Mouse (Mus musculus) midbrain, embryonic 16.5 days (tissue): ENCODE results near the gene Shroom4. TPM values are rescaled to one million over a fixed set of nuclear protein-coding genes. Genes with fewer than 3 reads are reported as not detected.

Source experiments
- ATAC-seq: fragments of 200-750 bp; cut with Nextera tagmentation; 2 replicates; pipeline ENCODE4 v1.8.0; 2017; ENCODE audit warnings: moderate TSS enrichment
- H3K27ac ChIP-seq: fragments of 300-500 bp; sonication (generic); 2 replicates; pipeline ENCODE4 v1.5.1; 2014; ENCODE audit warnings: mild to moderate bottlenecking, low read length, mixed read lengths
- H3K27me3 ChIP-seq: fragments of 300-500 bp; sonication (generic); 2 replicates; pipeline ENCODE4 v1.6.1; 2014; ENCODE audit warnings: low read depth, low read length, mixed read lengths; ENCODE audit not compliant: control insufficient read depth, insufficient read depth
- H3K36me3 ChIP-seq: fragments of 300-500 bp; sonication (generic); 2 replicates; pipeline ENCODE4 v1.6.1; 2014; ENCODE audit warnings: mild to moderate bottlenecking, low read length, moderate library complexity, mixed read lengths; ENCODE audit not compliant: control insufficient read depth, insufficient read depth
- H3K4me1 ChIP-seq: fragments of 300-500 bp; sonication (generic); 2 replicates; pipeline ENCODE4 v1.6.1; 2014; ENCODE audit warnings: mild to moderate bottlenecking, low read length, mixed read lengths; ENCODE audit not compliant: control insufficient read depth, insufficient read depth
- H3K4me2 ChIP-seq: fragments of 300-500 bp; sonication (generic); 2 replicates; pipeline ENCODE4 v1.6.1; 2014; ENCODE audit warnings: mild to moderate bottlenecking, low read length, mixed read lengths
- H3K4me3 ChIP-seq: fragments of 300-500 bp; sonication (generic); 2 replicates; pipeline ENCODE4 v1.5.1; 2014; ENCODE audit warnings: low read depth, mild to moderate bottlenecking, low read length, moderate library complexity, mixed read lengths
- H3K9ac ChIP-seq: fragments of 300-500 bp; sonication (generic); 2 replicates; pipeline ENCODE4 v1.6.1; 2014; ENCODE audit warnings: low read depth, low read length, mixed read lengths
- H3K9me3 ChIP-seq: fragments of 300-500 bp; sonication (generic); replicated peaks from 2 replicates; pipeline ENCODE4 v1.6.1; 2014; ENCODE audit warnings: mild to moderate bottlenecking, low read length, mixed read lengths; ENCODE audit not compliant: control insufficient read depth, poor library complexity, severe bottlenecking
- WGBS: fragments of 180-500 bp; shearing (Covaris S2); extraction: QIAGEN DNeasy Blood & Tissue Kit; methylation state at CpG from one replicate; pipeline ENCODE4 v1.1.7; 2014; 5-methylcytosine and 5-hydroxymethylcytosine counted together
- polyA plus RNA-seq: library from polyadenylated mRNA; unstranded; fragments of >200 nt; fragmentation: Nextera tagmentation; extraction: Ambion mirVana; gene quantifications from 2 replicates; pipeline ENCODE4 v1.2.1, GENCODE M21; 2015

Gene Shroom4
- polyA plus RNA-seq, result 1.1 and 1.6 TPM in 2 replicates

DNA sequence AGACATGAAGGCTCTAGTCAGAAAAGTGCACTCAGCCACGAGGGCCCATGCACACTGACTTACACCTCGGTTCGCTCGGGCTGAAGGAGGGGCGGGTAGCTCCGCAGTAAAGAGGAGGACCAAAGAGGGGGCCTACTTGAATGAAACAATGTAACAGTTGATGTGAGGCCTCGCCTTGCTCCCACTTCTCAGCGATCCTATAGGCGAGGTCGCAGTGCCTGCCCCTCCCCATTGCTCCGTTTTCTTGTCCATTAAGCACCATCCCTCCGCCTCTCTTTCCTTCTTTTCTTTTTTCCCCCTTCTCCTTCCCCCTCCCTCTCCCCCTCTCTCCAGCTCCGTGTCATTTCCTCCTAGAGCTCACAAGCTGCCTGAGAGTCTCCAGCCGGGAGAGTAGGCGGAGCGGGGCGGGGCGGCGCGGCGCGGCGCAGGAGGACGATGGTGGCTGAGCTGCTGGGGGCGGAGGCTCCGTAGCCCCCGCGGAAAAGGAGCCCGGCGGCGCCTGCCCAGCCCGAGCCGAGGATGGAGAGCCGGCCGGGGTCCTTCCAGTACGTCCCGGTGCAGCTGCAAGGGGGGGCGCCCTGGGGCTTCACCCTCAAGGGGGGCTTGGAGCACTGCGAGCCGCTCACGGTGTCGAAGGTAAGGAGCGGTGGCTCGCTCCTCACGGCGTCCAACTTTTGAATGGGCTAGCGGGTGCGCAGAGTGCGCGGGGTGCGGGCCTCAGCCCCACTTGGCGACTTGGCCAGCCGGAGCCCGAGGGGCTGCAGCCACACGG, at the start of gene Shroom4:
Shroom4 (plus strand) TSS at position 229 of the 772 bp plus-strand sequence.
- 20% methylated on average over 23 of the region's 55 CpGs for WGBS
- Histone ChIP-seq H3K4me2 (peak within 1 kb of the TSS; percentile 72), H3K27me3 (no peaks in the 10 kb centered on the region), H3K9ac (peak within 1 kb of the TSS; percentile 66), H3K9me3 (no peaks in the 10 kb centered on the region), H3K27ac (peak within 1 kb of the TSS; percentile 33; the same call in 1 of the 2 replicates), H3K4me1 (0 out of 2 replicates have a peak, but pooled peaks cover 6% of the 10 kb centered on the region), H3K36me3 (no peaks in the 10 kb centered on the region), H3K4me3 (peak within 1 kb of the TSS; percentile 59)
- peak; percentile 96 for ATAC-seq

DNA sequence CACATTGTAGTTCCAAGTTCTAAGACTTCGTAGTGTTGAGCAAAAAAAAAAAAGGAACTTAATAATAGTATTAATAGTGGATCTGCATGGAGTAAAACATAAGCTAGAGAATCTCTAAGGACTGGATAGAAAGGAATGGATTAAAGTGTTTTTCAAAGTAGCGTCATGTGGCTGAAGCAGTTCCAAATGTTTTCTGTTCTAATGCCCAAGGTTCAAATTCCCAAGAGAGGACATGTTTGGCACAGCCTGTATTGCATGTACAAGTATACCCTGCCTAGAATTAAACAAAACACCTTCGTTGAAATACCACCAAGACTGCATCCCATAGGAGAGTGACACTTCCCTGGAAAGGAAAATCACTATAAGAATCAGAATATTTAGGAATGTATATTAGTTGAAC, 42.8 kb upstream of the Shroom4 start:
- Histone ChIP-seq H3K9me3 (no peaks in the 10 kb centered on the region), H3K4me3 (no peak overlapping the region), H3K27ac (no peak overlapping the region), H3K4me1 (no peaks in the 10 kb centered on the region), H3K36me3 (no peaks in the 10 kb centered on the region), H3K9ac (no peak overlapping the region), H3K27me3 (no peaks in the 10 kb centered on the region), H3K4me2 (no peak overlapping the region)
- no peak for ATAC-seq
- WGBS, result 65% methylated on average over 3 of the region's 3 CpGs

DNA sequence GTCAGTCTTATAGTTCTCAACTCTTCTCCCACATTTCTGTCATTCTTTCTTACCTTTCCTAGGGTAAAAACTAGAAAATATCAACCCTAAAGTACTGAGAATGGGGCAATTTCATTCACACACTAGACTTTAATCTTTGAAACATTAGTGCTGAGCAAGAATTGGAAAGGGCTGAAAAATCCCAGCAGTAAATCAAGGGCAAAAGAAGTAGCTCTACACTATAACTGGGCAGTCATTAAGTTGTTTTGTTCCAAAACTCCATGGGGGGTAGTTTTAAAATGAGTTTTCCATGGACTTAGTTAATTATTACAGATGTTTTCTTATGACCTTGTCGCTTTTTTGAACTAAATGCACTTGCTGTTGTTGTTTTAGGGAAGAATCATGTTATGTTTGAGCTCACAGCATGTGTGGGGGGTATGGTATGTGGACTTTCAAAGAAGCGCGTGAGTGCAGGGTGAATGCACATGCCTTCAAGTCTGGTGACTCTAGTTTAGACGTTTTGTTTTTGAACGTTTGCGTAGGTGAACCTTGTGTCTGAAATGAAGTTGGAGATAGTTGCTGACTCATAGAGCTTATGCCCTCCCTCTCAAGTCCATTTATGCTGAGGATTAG, 42.0 kb upstream of the Shroom4 start:
- 61% methylated on average over 6 of the region's 6 CpGs for WGBS
- Histone ChIP-seq H3K4me1 (no peaks in the 10 kb centered on the region), H3K36me3 (no peaks in the 10 kb centered on the region), H3K4me3 (no peak overlapping the region), H3K27me3 (no peaks in the 10 kb centered on the region), H3K9me3 (no peaks in the 10 kb centered on the region), H3K9ac (no peak overlapping the region), H3K27ac (no peak overlapping the region), H3K4me2 (no peak overlapping the region)
- ATAC-seq, result no peak

DNA sequence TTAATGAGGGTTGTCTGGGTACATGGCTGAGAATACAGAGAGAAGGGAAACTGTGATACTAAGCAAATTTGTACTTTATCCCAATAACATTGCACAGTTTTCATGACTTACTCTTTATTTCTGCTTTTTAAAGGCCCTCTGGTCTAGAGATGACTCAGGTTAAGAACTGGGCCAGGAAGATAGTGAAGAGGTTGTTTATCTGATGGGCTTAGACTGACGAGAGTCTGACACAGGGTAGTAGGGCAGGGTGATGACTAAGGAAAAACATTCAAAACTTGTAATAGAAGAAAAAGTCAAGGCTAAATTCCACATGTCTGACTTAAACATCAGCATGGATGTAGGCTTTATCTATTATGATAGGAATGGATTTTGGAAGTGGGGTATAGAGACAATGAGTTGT, 30.8 kb upstream of the Shroom4 start:
- ATAC-seq, result no peak
- Histone ChIP-seq H3K36me3 (no peaks in the 10 kb centered on the region), H3K9me3 (no peaks in the 10 kb centered on the region), H3K9ac (no peak overlapping the region), H3K4me1 (no peaks in the 10 kb centered on the region), H3K27me3 (no peaks in the 10 kb centered on the region), H3K27ac (no peak overlapping the region), H3K4me2 (no peak overlapping the region), H3K4me3 (no peak overlapping the region)
- 68% methylated on average over 1 of the region's 1 CpGs for WGBS

DNA sequence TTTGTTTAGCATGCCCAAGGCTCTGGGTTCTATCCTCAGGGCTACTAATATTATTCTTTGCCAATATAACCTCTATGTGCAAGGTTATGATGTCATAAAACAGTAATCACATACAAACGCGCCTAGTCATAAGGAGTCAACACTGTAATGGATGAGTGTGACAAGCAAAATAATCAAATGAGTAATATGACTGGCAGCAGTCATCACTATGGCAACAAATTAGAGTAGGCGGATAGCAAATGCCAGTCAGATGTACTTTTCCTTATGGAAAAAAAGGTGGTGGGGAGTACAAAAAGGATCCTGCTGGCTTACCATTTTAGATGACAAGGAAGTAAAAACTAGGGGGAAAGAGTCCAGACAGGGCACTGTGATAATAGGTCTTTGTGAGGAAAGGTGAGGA, 28.9 kb upstream of the Shroom4 start:
- Histone ChIP-seq H3K4me3 (no peak overlapping the region), H3K27me3 (no peaks in the 10 kb centered on the region), H3K9ac (no peak overlapping the region), H3K36me3 (no peaks in the 10 kb centered on the region), H3K4me1 (no peaks in the 10 kb centered on the region), H3K4me2 (no peak overlapping the region), H3K9me3 (no peaks in the 10 kb centered on the region), H3K27ac (no peak overlapping the region)
- WGBS, result 87% methylated on average over 3 of the region's 3 CpGs
- no peak for ATAC-seq

DNA sequence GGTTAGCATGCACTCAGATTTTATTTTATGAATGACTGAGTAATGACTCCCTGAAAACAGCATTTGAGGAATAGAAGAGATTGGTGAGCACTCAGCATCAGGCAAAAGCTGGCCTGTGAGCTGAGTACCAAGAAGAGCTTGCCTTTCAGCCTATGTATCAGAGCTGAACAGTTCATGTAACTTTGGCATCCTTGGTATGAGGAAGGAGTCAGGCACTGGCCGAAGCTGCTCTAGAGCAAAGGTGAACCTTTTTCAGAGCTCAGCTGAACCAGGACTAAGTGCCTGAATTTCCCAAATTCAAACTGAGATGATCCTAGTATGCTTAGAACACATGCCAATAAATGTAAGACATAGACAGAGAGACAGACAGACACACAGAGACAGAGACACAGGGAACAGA, 5.8 kb upstream of the Shroom4 start:
- Histone ChIP-seq H3K36me3 (no peaks in the 10 kb centered on the region), H3K4me1 (no peaks in the 10 kb centered on the region), H3K9me3 (no peaks in the 10 kb centered on the region), H3K4me3 (no peak overlapping the region), H3K27ac (no peak overlapping the region), H3K27me3 (no peaks in the 10 kb centered on the region), H3K9ac (no peak overlapping the region), H3K4me2 (no peak overlapping the region)
- WGBS, result 79% methylated on average over 1 of the region's 1 CpGs
- no peak for ATAC-seq

DNA sequence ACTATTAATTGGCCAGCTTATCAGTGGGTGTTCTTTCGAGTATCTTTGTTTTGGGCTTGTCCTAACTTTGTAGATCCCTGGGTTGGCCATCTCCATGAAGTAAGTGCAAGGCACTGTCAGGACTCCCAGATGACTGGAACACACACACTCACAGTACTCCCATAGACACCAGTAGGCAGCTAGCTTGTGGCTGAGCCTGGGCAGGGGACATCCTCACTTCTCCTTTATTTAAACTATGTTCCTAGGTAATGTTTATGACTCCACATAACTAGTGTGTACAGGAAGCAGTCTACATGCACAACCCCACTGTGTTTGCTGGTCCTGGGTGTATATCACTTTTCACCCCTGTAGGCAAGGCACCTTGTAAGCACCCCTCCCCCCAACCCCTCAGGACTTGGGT, 461 bp upstream of the Shroom4 start:
- 0 out of 2 replicates have a peak overlapping the region, but pooled peaks have one; percentile 66 for H3K9ac ChIP-seq
- WGBS, result 45% methylated on average over 1 of the region's 1 CpGs
- 0 out of 2 replicates have a peak overlapping the region, but pooled peaks have one; percentile 17 for H3K27ac ChIP-seq
- 0 out of 2 replicates have a peak, but pooled peaks cover 6% of the 10 kb centered on the region for H3K4me1 ChIP-seq
- peak overlapping the region; percentile 59 for H3K4me3 ChIP-seq
- no peaks in the 10 kb centered on the region for H3K36me3 ChIP-seq
- H3K27me3 ChIP-seq, result no peaks in the 10 kb centered on the region
- peak overlapping the region; percentile 72 for H3K4me2 ChIP-seq
- H3K9me3 ChIP-seq, result no peaks in the 10 kb centered on the region
- no peak for ATAC-seq

DNA sequence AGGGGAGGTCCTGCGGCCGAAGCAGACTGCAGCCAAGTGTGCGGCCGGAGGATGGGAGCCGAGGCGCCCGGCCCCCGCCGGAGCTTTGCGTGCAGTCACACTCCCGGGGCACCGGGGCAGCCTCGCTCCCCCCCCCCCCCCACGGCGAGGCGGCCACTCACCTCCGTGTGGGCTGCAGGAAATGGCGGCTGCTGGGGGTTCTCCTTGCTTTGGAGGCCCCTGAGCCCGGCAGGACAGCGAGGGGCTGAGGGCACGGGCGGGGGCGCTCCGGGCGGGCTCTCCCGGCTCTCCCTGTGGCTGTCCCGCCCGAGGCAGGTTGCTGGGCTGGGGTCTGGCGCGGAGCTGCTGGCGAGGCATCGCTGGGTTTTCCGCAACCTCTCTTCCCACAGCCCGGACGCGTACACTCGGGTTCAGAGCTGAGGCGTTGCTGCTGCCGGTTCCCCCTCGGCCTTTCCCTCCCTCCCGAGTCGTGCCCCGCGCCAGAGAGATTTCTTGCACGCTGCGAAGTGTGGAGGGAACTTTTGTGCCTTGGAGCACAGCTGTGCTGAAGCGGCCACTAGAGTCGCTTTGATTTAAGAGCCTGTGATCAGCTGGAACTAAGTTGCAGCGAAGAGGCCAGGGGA, 855 bp downstream of the Shroom4 start:
- WGBS, result 17% methylated on average over 28 of the region's 49 CpGs
- Histone ChIP-seq H3K4me2 (peak overlapping the region; percentile 72), H3K9me3 (no peaks in the 10 kb centered on the region), H3K4me3 (peak overlapping the region; percentile 59), H3K27ac (peak overlapping the region; percentile 33; the same call in 1 of the 2 replicates), H3K36me3 (no peaks in the 10 kb centered on the region), H3K27me3 (no peaks in the 10 kb centered on the region), H3K9ac (peak overlapping the region; percentile 66), H3K4me1 (0 out of 2 replicates have a peak, but pooled peaks cover 6% of the 10 kb centered on the region)
- ATAC-seq, result peak; percentile 59

DNA sequence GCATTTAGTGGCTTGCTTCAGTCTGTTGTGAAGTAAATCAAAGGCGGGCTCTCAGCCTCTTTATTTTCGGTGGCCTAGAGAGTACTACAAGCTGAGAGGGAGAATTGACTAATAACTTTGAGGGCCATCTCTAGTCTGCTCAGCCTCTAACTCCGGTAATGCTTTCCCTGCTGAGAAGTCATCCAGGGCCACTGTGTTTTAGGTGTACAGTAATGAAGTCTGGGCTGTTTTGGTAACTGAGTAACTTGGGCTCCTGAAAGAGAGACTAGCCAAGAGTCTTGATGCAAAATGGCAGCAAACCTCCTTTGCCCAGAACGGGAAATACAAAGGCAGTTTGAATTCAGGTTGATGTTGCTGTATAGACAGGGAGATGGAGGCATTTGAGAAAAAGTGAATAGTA, 3.3 kb downstream of the Shroom4 start:
- Histone ChIP-seq H3K9me3 (no peaks in the 10 kb centered on the region), H3K27ac (no peak overlapping the region), H3K4me2 (no peak overlapping the region), H3K4me1 (0 out of 2 replicates have a peak, but pooled peaks cover 6% of the 10 kb centered on the region), H3K27me3 (no peaks in the 10 kb centered on the region), H3K36me3 (no peaks in the 10 kb centered on the region), H3K4me3 (no peak overlapping the region), H3K9ac (no peak overlapping the region)
- WGBS, result 84% methylated on average over 4 of the region's 4 CpGs
- no peak for ATAC-seq
